28 mouse cellular contexts compared by ENCODE assay signal in the genomic region with DNA sequence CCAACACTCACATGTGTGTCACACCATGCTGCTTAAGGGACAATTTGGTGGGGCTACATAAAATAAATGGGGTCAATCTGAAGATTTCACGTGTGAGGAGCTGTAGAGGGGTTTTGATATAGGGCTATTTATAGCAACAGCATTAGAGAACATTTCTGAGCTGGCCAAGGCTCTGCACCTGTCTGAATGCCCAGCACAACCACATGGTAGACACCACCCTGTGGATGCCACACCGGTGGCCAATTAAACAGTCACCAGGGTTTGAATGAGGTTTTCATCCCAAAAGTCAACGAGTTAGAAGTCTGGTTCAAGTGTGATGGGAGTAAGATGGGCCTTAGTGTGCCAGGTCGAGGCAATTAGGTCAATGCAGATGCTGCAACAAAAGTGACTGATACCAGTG.
"Had no signal": no experiment of that assay in that cellular context is flagged by ENCODE, and none has a peak within 500 bp of the region (broad histone marks: within the 10 kb centered on the region; RNA-seq: fewer than 3 reads in every experiment).

No protein-coding gene starts in this region.

- H3K27ac ChIP-seq: embryonic facial prominence, embryonic 10.5 days; embryonic facial prominence, embryonic 12.5 days; embryonic facial prominence, embryonic 13.5 days; embryonic facial prominence, embryonic 15.5 days; forebrain, embryonic 10.5 days; forebrain, embryonic 12.5 days; forebrain, embryonic 13.5 days; forebrain, embryonic 15.5 days; gastrocnemius, adult 2 months; heart, adult 2 months had no signal

- H3K27me3 ChIP-seq: embryonic facial prominence, embryonic 12.5 days; embryonic facial prominence, embryonic 13.5 days; embryonic facial prominence, embryonic 15.5 days; forebrain, embryonic 12.5 days; forebrain, embryonic 13.5 days; forebrain, embryonic 15.5 days had no signal

- H3K36me3 ChIP-seq: embryonic facial prominence, embryonic 12.5 days; embryonic facial prominence, embryonic 13.5 days; embryonic facial prominence, embryonic 15.5 days; forebrain, embryonic 15.5 days had no signal

- ATAC-seq: forebrain, embryonic 13.5 days; forebrain, embryonic 14.5 days; forebrain, embryonic 15.5 days; forebrain, embryonic 16.5 days; forebrain, postnatal 0 days had no signal

- H3K9ac ChIP-seq: embryonic facial prominence, embryonic 12.5 days; embryonic facial prominence, embryonic 13.5 days; embryonic facial prominence, embryonic 15.5 days; forebrain, embryonic 12.5 days; forebrain, embryonic 13.5 days; forebrain, embryonic 15.5 days; forebrain, postnatal 0 days had no signal

- H3K4me1 ChIP-seq: embryonic facial prominence, embryonic 15.5 days had no signal

- H3K4me3 ChIP-seq: embryonic facial prominence, embryonic 10.5 days; embryonic facial prominence, embryonic 12.5 days; embryonic facial prominence, embryonic 13.5 days; embryonic facial prominence, embryonic 15.5 days; erythroblast, embryonic 14.5 days; forebrain, embryonic 10.5 days; forebrain, embryonic 12.5 days; forebrain, embryonic 13.5 days; forebrain, embryonic 15.5 days; gastrocnemius, adult 2 months; heart, adult 2 months had no signal

- H3K9me3 ChIP-seq: embryonic facial prominence, embryonic 10.5 days; embryonic facial prominence, embryonic 12.5 days; embryonic facial prominence, embryonic 13.5 days; embryonic facial prominence, embryonic 15.5 days; forebrain, embryonic 10.5 days; forebrain, embryonic 12.5 days; forebrain, embryonic 13.5 days; forebrain, embryonic 15.5 days had no signal

- H3K4me2 ChIP-seq: embryonic facial prominence, embryonic 12.5 days; embryonic facial prominence, embryonic 13.5 days; embryonic facial prominence, embryonic 15.5 days; forebrain, embryonic 12.5 days; forebrain, embryonic 13.5 days; forebrain, embryonic 15.5 days had no signal

- DNase-seq: cerebellum, adult 2 months; cerebellum, adult 8-10 months; cerebellum, adult 9-10 months; cerebellum, adult 9-11 months; cerebellum, postnatal 10 days; cerebellum, postnatal 14 days; cerebellum, postnatal 25 days; embryo, embryonic 11 days; forebrain, postnatal 0 days; gastrocnemius, adult 2 months; gastrocnemius, postnatal 10 days; gastrocnemius, postnatal 14 days; gastrocnemius, postnatal 25 days; gastrocnemius, postnatal 36 days; heart, adult 11 months; heart, adult 18-20 months; heart, adult 2 months had no signal
